Mouse (Mus musculus) brain, embryonic 14.5 days (tissue): ENCODE measurements around the gene Sspo.

Source experiments
- CTCF ChIP-seq: fragments of 200-500 bp; IDR thresholded peaks from 2 replicates; pipeline ENCODE4 v1.5.1; 2012; ENCODE audit warnings: inconsistent platforms, mild to moderate bottlenecking, moderate library complexity, borderline replicate concordance; ENCODE audit not compliant: insufficient read depth, insufficient read length; ENCODE audit errors: extremely low read depth
- POLR2A ChIP-seq: fragments of 200-500 bp; IDR thresholded peaks from 2 replicates; pipeline ENCODE4 v1.6.1; 2012; ENCODE audit warnings: mild to moderate bottlenecking, inconsistent platforms, borderline replicate concordance; ENCODE audit not compliant: poor library complexity, insufficient read depth, insufficient read length, severe bottlenecking; ENCODE audit errors: extremely low read depth

DNA sequence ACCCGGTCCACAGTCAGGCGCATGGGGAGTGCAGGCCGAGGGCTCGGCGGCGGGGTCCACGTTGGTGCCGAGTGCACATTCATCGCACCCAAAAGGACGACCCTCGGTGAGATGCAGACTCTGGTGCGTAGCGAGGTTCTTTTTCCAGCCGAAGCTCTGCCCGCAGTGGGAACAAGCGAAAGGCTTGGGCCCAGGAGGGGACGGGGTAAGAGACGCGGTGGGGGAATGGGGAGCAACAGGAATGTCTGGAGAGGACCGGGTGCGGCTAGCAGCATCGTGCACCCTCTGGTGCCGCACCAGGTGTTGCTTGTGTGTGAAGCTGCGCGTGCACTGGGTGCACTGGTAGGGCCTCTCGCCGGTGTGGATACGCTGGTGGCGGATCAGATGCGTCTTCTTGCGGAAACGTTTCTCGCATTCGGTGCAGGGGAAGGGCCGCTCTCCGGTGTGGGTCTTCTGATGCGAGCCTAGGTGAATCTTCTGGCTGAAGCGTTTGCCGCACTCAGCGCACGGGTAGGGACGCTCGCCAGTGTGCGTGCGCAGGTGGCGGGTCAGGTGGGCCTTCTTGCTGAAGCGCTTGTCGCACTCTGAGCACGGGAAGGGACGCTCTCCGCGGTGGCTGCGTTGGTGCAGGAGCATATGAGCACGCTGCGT is 9.4 kb upstream of the Sspo start:
- TF ChIP-seq POLR2A (no peak), CTCF (no peak)
